Mouse (Mus musculus) erythroblast, embryonic 14.5 days (primary cell): ENCODE data around the gene Hist1h4j. TPM values are rescaled to one million over a fixed set of nuclear protein-coding genes. Genes with fewer than 3 reads are reported as not detected.
"Not testable (repeated sequence)": the region's sequence is repeated elsewhere in the genome, so short reads cannot be mapped to it uniquely, and the experiment has no call there.

Experiments used
- H3K27me3 ChIP-seq: 2 replicates; pipeline ENCODE4 v1.6.1; 2012; ENCODE audit warnings: inconsistent platforms; ENCODE audit not compliant: control insufficient read depth
- H3K36me3 ChIP-seq: 2 replicates; pipeline ENCODE4 v1.6.1; 2012; ENCODE audit warnings: mild to moderate bottlenecking, inconsistent platforms; ENCODE audit not compliant: control insufficient read depth
- H3K4me1 ChIP-seq: 2 replicates; pipeline ENCODE4 v1.6.1; 2012; ENCODE audit warnings: inconsistent platforms; ENCODE audit not compliant: control insufficient read depth
- H3K4me3 ChIP-seq: replicated peaks from 2 replicates; pipeline ENCODE3; 2012; ENCODE audit warnings: moderate library complexity, mild to moderate bottlenecking, inconsistent platforms
- H3K9me3 ChIP-seq: 2 replicates; pipeline ENCODE4 v1.6.1; 2012; ENCODE audit warnings: low read length, inconsistent platforms, mixed read lengths; ENCODE audit not compliant: control insufficient read depth
- GATA1 ChIP-seq: IDR thresholded peaks from 2 replicates; pipeline ENCODE4 v1.6.1; 2012; ENCODE audit warnings: low read length, inconsistent platforms, mixed read lengths
- TAL1 ChIP-seq: IDR thresholded peaks from 3 replicates; pipeline ENCODE4 v1.6.1; 2012; ENCODE audit warnings: low read length, inconsistent platforms, mixed read lengths
- polyA plus RNA-seq: library from polyadenylated mRNA; stranded (reverse); fragments of >175 nt; gene quantifications from 2 replicates; pipeline ENCODE4 v1.2.3, GENCODE M21; 2012

The Hist1h4j gene
- polyA plus RNA-seq, 1 experiment = 2.7 TPM

DNA sequence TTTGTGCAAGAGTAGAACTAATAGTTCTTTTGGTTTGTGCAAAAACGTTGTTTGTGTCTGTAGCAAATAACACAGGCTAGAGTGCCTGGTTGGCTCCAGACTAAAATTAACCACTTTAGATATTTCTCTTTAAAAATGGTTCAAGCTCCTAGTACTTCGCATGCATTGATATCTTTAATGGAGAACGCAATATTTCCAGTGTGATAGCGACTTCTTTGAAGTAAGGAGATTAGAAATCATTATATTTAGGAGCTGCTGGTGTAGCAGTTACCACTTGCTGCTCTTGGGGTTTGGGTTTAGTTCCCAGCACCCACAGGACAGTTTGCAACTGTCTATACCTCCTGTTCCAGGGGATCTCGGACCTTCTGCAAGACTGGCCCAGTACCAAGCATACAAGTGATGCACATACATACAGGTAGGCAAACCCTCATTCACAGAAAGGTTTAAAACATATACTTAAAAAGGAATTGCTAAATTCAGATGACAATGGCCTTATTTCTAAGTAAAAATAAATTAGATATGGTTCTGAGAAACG lies 46.2 kb downstream of the Hist1h4j start:
- peaks cover 83% of the 10 kb centered on the region for H3K4me1 ChIP-seq
- TF ChIP-seq TAL1 (no peak), GATA1 (no peak)

DNA sequence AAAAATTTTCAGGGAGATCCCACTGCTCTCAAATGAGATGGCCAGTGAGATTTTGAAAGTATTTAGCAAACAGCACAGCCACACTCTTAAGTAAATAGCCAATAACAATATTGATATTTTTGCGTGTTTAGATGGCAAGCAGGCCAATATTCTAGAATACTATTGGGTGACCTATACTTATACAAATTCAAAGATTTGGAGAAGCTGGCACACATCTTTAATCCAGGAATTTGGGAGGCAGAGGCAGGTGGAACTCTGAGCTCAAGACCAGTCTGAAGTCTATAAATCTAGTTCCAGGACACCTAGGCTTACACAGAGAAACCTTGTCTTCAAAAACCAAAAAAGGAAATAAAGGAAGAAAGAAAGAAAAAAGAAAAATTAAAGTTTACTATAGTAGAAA lies 46.8 kb downstream of the Hist1h4j start:
- Histone ChIP-seq H3K27me3 (no peaks in the 10 kb centered on the region), H3K4me3 (peak overlapping the region; percentile 88), H3K36me3 (peaks cover 12% of the 10 kb centered on the region), H3K9me3 (peaks cover 2% of the 10 kb centered on the region; the same call in 1 of the 2 replicates), H3K4me1 (peaks cover 81% of the 10 kb centered on the region)
- no peak for TF ChIP-seq TAL1
- no peak for TF ChIP-seq GATA1

More for the DNA sequence above, 46.2 kb downstream of the Hist1h4j start:
- Histone ChIP-seq H3K27me3 (no peaks in the 10 kb centered on the region), H3K9me3 (peaks cover 2% of the 10 kb centered on the region; the same call in 1 of the 2 replicates), H3K36me3 (peaks cover 18% of the 10 kb centered on the region), H3K4me3 (peak overlapping the region; percentile 88)

DNA sequence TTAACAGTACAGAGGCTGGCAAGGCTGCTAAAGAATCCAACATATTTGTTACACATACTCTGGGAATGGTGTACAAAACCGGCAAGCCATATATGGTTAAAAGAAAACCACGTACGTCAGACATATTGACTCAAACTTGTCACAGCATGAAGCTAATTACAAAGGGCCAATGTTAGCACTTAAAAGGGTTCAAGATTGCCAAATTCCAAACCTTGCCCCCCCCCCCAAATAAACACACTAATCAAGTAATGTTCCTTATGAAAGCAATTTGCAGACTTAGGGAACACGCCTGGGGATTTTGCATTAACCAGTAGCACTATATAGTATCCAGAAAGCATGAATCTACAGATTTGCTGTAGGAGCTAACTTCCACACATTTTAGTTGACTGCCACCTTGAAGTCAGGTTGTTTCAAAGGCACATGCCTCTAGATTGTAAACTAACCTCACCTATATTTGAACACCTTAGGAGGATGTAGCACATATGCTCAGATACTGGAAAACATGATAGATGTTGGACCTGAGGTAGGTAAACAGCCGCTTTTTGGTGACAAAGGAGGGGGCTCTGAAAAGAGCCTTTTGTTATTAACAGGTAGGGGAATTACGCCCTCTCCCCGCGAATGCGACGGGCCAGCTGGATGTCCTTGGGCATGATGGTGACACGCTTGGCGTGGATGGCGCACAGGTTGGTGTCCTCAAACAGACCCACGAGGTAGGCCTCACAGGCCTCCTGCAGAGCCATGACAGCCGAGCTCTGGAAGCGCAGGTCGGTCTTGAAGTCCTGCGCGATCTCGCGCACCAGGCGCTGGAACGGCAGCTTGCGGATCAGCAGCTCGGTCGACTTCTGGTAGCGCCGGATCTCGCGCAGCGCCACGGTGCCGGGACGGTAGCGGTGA lies 47.7 kb downstream of the Hist1h4j start:
- H3K9me3 ChIP-seq, H3K27me3 ChIP-seq, H3K36me3 ChIP-seq: not testable (repeated sequence)
- Histone ChIP-seq H3K4me3 (peak overlapping the region; percentile 88), H3K4me1 (peaks cover 73% of the 10 kb centered on the region)

- Histone ChIP-seq H3K36me3 (peaks cover 8% of the 10 kb centered on the region), H3K4me3 (peak within 1 kb of the TSS; percentile 88), H3K27me3 (no peaks in the 10 kb centered on the region), H3K9me3 (peaks cover 2% of the 10 kb centered on the region; the same call in 1 of the 2 replicates), H3K4me1 (peaks cover 73% of the 10 kb centered on the region)
- no peak for TF ChIP-seq TAL1
- no peak for TF ChIP-seq GATA1
Observed at GRCm38 (mm10) chr13:21783255-21783617, 48.4 kb downstream of the Hist1h4j start, which contains the start of gene Hist1h3i. TSS of gene Hist1h3i (minus strand) at chr13:21783370.

- Histone ChIP-seq H3K36me3 (peaks cover 8% of the 10 kb centered on the region), H3K27me3 (no peaks in the 10 kb centered on the region), H3K9me3 (peaks cover 2% of the 10 kb centered on the region; the same call in 1 of the 2 replicates), H3K4me3 (peak overlapping the region; percentile 63), H3K4me1 (peaks cover 74% of the 10 kb centered on the region)
- TF ChIP-seq GATA1 (no peak), TAL1 (no peak)
Observed at GRCm38 (mm10) chr13:21783734-21784161, 48.9 kb downstream of the Hist1h4j start.

GRCm38 (mm10) chr13:21784311-21784710 lies 49.4 kb downstream of the Hist1h4j start:
- TF ChIP-seq GATA1 = no peak
- TF ChIP-seq TAL1 = no peak
- peaks cover 76% of the 10 kb centered on the region for H3K4me1 ChIP-seq
- peak overlapping the region; percentile 63 for H3K4me3 ChIP-seq
- peaks cover 2% of the 10 kb centered on the region; the same call in 1 of the 2 replicates for H3K9me3 ChIP-seq
- H3K36me3 ChIP-seq = peaks cover 8% of the 10 kb centered on the region
- H3K27me3 ChIP-seq = no peaks in the 10 kb centered on the region

Other genes starting within 250 kb of the Hist1h4j start
- 0.05 and 0.06 TPM in 2 replicates for gene AK157302, start 239.8 kb upstream of the Hist1h4j start, polyA plus RNA-seq
- 3.7 and 5.8 TPM in 2 replicates for gene Gm11273, start 233.6 kb upstream of the Hist1h4j start, polyA plus RNA-seq
- 0.01 and 0.14 TPM in 2 replicates for gene Zkscan8, start 203.9 kb upstream of the Hist1h4j start, polyA plus RNA-seq
- gene Olfr1366, start 192.3 kb upstream of the Hist1h4j start, polyA plus RNA-seq = not detected in 2 replicates
- not detected in 2 replicates for gene Olfr1535, start 175.2 kb upstream of the Hist1h4j start, polyA plus RNA-seq
- not detected in 2 replicates for gene Olfr1364, start 153.3 kb upstream of the Hist1h4j start, polyA plus RNA-seq
- not detected in 2 replicates for gene Olfr1362, start 121.0 kb upstream of the Hist1h4j start, polyA plus RNA-seq
- gene Olfr11, start 92.5 kb upstream of the Hist1h4j start, polyA plus RNA-seq = 0.04 TPM in 1 of 2 replicates, not detected in the other
- not detected in 2 replicates for gene Olfr1361, start 71.7 kb upstream of the Hist1h4j start, polyA plus RNA-seq
- gene Olfr1360, start 57.7 kb upstream of the Hist1h4j start, polyA plus RNA-seq = not detected in 2 replicates
- gene Olfr1359, start 37.0 kb upstream of the Hist1h4j start, polyA plus RNA-seq = not detected in 2 replicates
- 2.0 and 7.9 TPM in 2 replicates for gene Hist1h2bl, start 18.9 kb upstream of the Hist1h4j start, polyA plus RNA-seq
- 28.0 and 37.9 TPM in 2 replicates for gene Hist1h2ai, start 18.6 kb upstream of the Hist1h4j start, polyA plus RNA-seq
- gene Hist1h3h, start 17.4 kb upstream of the Hist1h4j start, polyA plus RNA-seq = 27.8 and 67.4 TPM in 2 replicates
- 1.8 and 3.9 TPM in 2 replicates for gene Hist1h2bm, start 13.0 kb upstream of the Hist1h4j start, polyA plus RNA-seq
- gene Hist1h4k, start 15.4 kb downstream of the Hist1h4j start, polyA plus RNA-seq = 23.3 and 64.1 TPM in 2 replicates
- gene Hist1h2ak, start 18.8 kb downstream of the Hist1h4j start, polyA plus RNA-seq = 57.8 and 123 TPM in 2 replicates
- gene Hist1h2bn, start 19.1 kb downstream of the Hist1h4j start, polyA plus RNA-seq = 2.7 and 5.2 TPM in 2 replicates
- 2.6 and 5.0 TPM in 2 replicates for gene Hist1h1b, start 45.6 kb downstream of the Hist1h4j start, polyA plus RNA-seq
- 16.8 and 41.5 TPM in 2 replicates for gene Hist1h3i, start 48.3 kb downstream of the Hist1h4j start, polyA plus RNA-seq
- 15.8 and 41.3 TPM in 2 replicates for gene Hist1h2an, start 52.2 kb downstream of the Hist1h4j start, polyA plus RNA-seq
- gene Hist1h2bp, start 52.4 kb downstream of the Hist1h4j start, polyA plus RNA-seq = 2.2 and 5.1 TPM in 2 replicates
- 12.6 and 20.2 TPM in 2 replicates for gene Hist1h2bq, start 75.1 kb downstream of the Hist1h4j start, polyA plus RNA-seq
- gene Hist1h2ao, start 75.4 kb downstream of the Hist1h4j start, polyA plus RNA-seq = 4,119 and 4,310 TPM in 2 replicates
- 26.4 and 43.3 TPM in 2 replicates for gene Hist1h4m, start 76.7 kb downstream of the Hist1h4j start, polyA plus RNA-seq
- 0.78 and 5.7 TPM in 2 replicates for gene Hist1h4n, start 97.1 kb downstream of the Hist1h4j start, polyA plus RNA-seq
- 9,149 and 11,620 TPM in 2 replicates for gene Hist1h2ap, start 98.4 kb downstream of the Hist1h4j start, polyA plus RNA-seq
- 12.4 and 21.9 TPM in 2 replicates for gene Hist1h2br, start 98.7 kb downstream of the Hist1h4j start, polyA plus RNA-seq
- not detected in 2 replicates for gene Zfp184, start 210.0 kb downstream of the Hist1h4j start, polyA plus RNA-seq
- not detected in 2 replicates for gene Pom121l2, start 246.1 kb downstream of the Hist1h4j start, polyA plus RNA-seq